Mouse (Mus musculus) E14TG2a.4 (cell line): ENCODE data around the gene Traf4.

ENCODE experiments used
- CTCF ChIP-seq: conservative IDR thresholded peaks from 2 replicates; pipeline ENCODE4 v1.5.1; 2014; ENCODE audit warnings: low read length
- POU5F1 ChIP-seq: IDR thresholded peaks from 2 replicates; pipeline ENCODE4 v1.6.1; 2014; ENCODE audit warnings: low read length, borderline replicate concordance

- TF ChIP-seq CTCF = peak; percentile 75
- no peak for TF ChIP-seq POU5F1
These were observed 14.2 kb downstream of the Traf4 start for GRCm38 (mm10) chr11:78151161-78151560.
